Mouse (Mus musculus): ENCODE measurements at regions not wholly inside any gene's neighbourhood (a gene's known extent, or its start where the extent isn't known, plus 50 kb on each side); places are given as distances from the start of the nearest gene placed in this dataset.

- no peaks in the 10 kb centered on the region for H3K36me3 ChIP-seq (replicated peaks)
- no peaks in the 10 kb centered on the region for H3K27me3 ChIP-seq (ENCODE audit: insufficient read depth, low read length)
- ATAC-seq (ENCODE audit: extremely low read depth, insufficient number of reproducible peaks, low FRiP score, poor library complexity, severe bottlenecking) (no peak), DNase-seq (ENCODE audit: low spot score) (no peak)
- H3K4me1 ChIP-seq (ENCODE audit: insufficient read depth, low read depth, low read length): peaks cover 47% of the 10 kb centered on the region
- TF ChIP-seq CTCF (IDR thresholded peaks at IDR 0.05; ENCODE audit: low read depth, low read length) (no peak), POLR2AphosphoS5 (IDR thresholded peaks at IDR 0.05; ENCODE audit: insufficient replicate concordance, low read depth, low read length) (no peak), TAL1 (conservative IDR thresholded peaks at IDR 0.05; ENCODE audit: low read depth, low read length) (no peak), GATA1 (IDR thresholded peaks at IDR 0.05; ENCODE audit: borderline replicate concordance, low read length) (no peak), GATA2 (IDR thresholded peaks at IDR 0.05; ENCODE audit: borderline replicate concordance, low read depth, low read length) (no peak)
- H3K9me3 ChIP-seq (replicated peaks): no peaks in the 10 kb centered on the region
- H3K4me3 ChIP-seq (ENCODE audit: low read depth, low read length): no peak overlapping the region
Measured at GRCm38 (mm10) chr10:98745861-98746260, 168.3 kb upstream of the Atp2b1 start.

- Histone ChIP-seq H3K27me3 (ENCODE audit: insufficient read depth, low read length) (no peaks in the 10 kb centered on the region), H3K4me3 (ENCODE audit: low read depth, low read length) (no peak overlapping the region), H3K9me3 (replicated peaks) (no peaks in the 10 kb centered on the region), H3K36me3 (replicated peaks) (no peaks in the 10 kb centered on the region), H3K4me1 (ENCODE audit: insufficient read depth, low read depth, low read length) (peaks cover 30% of the 10 kb centered on the region)
- no peak for ATAC-seq (ENCODE audit: extremely low read depth, insufficient number of reproducible peaks, low FRiP score, poor library complexity, severe bottlenecking)
- DNase-seq (ENCODE audit: low spot score): no peak
- TF ChIP-seq POLR2AphosphoS5 (IDR thresholded peaks at IDR 0.05; ENCODE audit: insufficient replicate concordance, low read depth, low read length): no peak
- TF ChIP-seq GATA2 (IDR thresholded peaks at IDR 0.05; ENCODE audit: borderline replicate concordance, low read depth, low read length): no peak
- no peak for TF ChIP-seq CTCF (IDR thresholded peaks at IDR 0.05; ENCODE audit: low read depth, low read length)
- no peak for TF ChIP-seq TAL1 (conservative IDR thresholded peaks at IDR 0.05; ENCODE audit: low read depth, low read length)
- no peak for TF ChIP-seq GATA1 (IDR thresholded peaks at IDR 0.05; ENCODE audit: borderline replicate concordance, low read length)
Measured at GRCm38 (mm10) chr10:98748856-98749583, 165.2 kb upstream of the Atp2b1 start.

GRCm38 (mm10) chr10:98749584-98749947 lies 164.6 kb upstream of the Atp2b1 start:
- no peaks in the 10 kb centered on the region for H3K27me3 ChIP-seq (ENCODE audit: insufficient read depth, low read length)
- no peak for ATAC-seq (ENCODE audit: extremely low read depth, insufficient number of reproducible peaks, low FRiP score, poor library complexity, severe bottlenecking)

GRCm38 (mm10) chr10:98751376-98752058 lies 162.7 kb upstream of the Atp2b1 start:
- TF ChIP-seq TAL1 (conservative IDR thresholded peaks at IDR 0.05; ENCODE audit: low read depth, low read length) (no peak), CTCF (IDR thresholded peaks at IDR 0.05; ENCODE audit: low read depth, low read length) (no peak), POLR2AphosphoS5 (IDR thresholded peaks at IDR 0.05; ENCODE audit: insufficient replicate concordance, low read depth, low read length) (no peak), GATA2 (IDR thresholded peaks at IDR 0.05; ENCODE audit: borderline replicate concordance, low read depth, low read length) (no peak), GATA1 (IDR thresholded peaks at IDR 0.05; ENCODE audit: borderline replicate concordance, low read length) (no peak)
- no peak overlapping the region for H3K4me3 ChIP-seq (ENCODE audit: low read depth, low read length)

More at GRCm38 (mm10) chr10:98749584-98749947, 164.6 kb upstream of the Atp2b1 start:
- DNase-seq (ENCODE audit: low spot score): no peak
- Histone ChIP-seq H3K9me3 (replicated peaks) (no peaks in the 10 kb centered on the region), H3K36me3 (replicated peaks) (no peaks in the 10 kb centered on the region), H3K4me1 (ENCODE audit: insufficient read depth, low read depth, low read length) (peaks cover 27% of the 10 kb centered on the region), H3K4me3 (ENCODE audit: low read depth, low read length) (no peak overlapping the region)
- TF ChIP-seq GATA2 (IDR thresholded peaks at IDR 0.05; ENCODE audit: borderline replicate concordance, low read depth, low read length): no peak

GRCm38 (mm10) chr10:98761080-98761479 lies 153.1 kb upstream of the Atp2b1 start:
- Histone ChIP-seq H3K27me3 (ENCODE audit: insufficient read depth, low read length) (no peaks in the 10 kb centered on the region), H3K4me1 (ENCODE audit: insufficient read depth, low read depth, low read length) (no peaks in the 10 kb centered on the region), H3K9me3 (replicated peaks) (no peaks in the 10 kb centered on the region), H3K4me3 (ENCODE audit: low read depth, low read length) (no peak overlapping the region), H3K36me3 (replicated peaks) (no peaks in the 10 kb centered on the region)
- ATAC-seq (ENCODE audit: extremely low read depth, insufficient number of reproducible peaks, low FRiP score, poor library complexity, severe bottlenecking) (no peak), DNase-seq (ENCODE audit: low spot score) (no peak)
- TF ChIP-seq TAL1 (conservative IDR thresholded peaks at IDR 0.05; ENCODE audit: low read depth, low read length) (no peak), CTCF (IDR thresholded peaks at IDR 0.05; ENCODE audit: low read depth, low read length) (no peak), POLR2AphosphoS5 (IDR thresholded peaks at IDR 0.05; ENCODE audit: insufficient replicate concordance, low read depth, low read length) (no peak), GATA1 (IDR thresholded peaks at IDR 0.05; ENCODE audit: borderline replicate concordance, low read length) (no peak), GATA2 (IDR thresholded peaks at IDR 0.05; ENCODE audit: borderline replicate concordance, low read depth, low read length) (no peak)

More at GRCm38 (mm10) chr10:98751376-98752058, 162.7 kb upstream of the Atp2b1 start:
- Histone ChIP-seq H3K9me3 (replicated peaks) (no peaks in the 10 kb centered on the region), H3K4me1 (ENCODE audit: insufficient read depth, low read depth, low read length) (peaks cover 19% of the 10 kb centered on the region), H3K36me3 (replicated peaks) (no peaks in the 10 kb centered on the region), H3K27me3 (ENCODE audit: insufficient read depth, low read length) (no peaks in the 10 kb centered on the region)
- ATAC-seq (ENCODE audit: extremely low read depth, insufficient number of reproducible peaks, low FRiP score, poor library complexity, severe bottlenecking) (no peak), DNase-seq (ENCODE audit: low spot score) (no peak)

GRCm38 (mm10) chr10:98765786-98766419 lies 148.3 kb upstream of the Atp2b1 start:
- DNase-seq (ENCODE audit: low spot score): no peak
- no peaks in the 10 kb centered on the region for H3K36me3 ChIP-seq (replicated peaks)
- no peaks in the 10 kb centered on the region for H3K4me1 ChIP-seq (ENCODE audit: insufficient read depth, low read depth, low read length)
- H3K9me3 ChIP-seq (replicated peaks): no peaks in the 10 kb centered on the region
- no peak for ATAC-seq (ENCODE audit: extremely low read depth, insufficient number of reproducible peaks, low FRiP score, poor library complexity, severe bottlenecking)
- TF ChIP-seq POLR2AphosphoS5 (IDR thresholded peaks at IDR 0.05; ENCODE audit: insufficient replicate concordance, low read depth, low read length) (no peak), GATA1 (IDR thresholded peaks at IDR 0.05; ENCODE audit: borderline replicate concordance, low read length) (no peak), CTCF (IDR thresholded peaks at IDR 0.05; ENCODE audit: low read depth, low read length) (no peak), GATA2 (IDR thresholded peaks at IDR 0.05; ENCODE audit: borderline replicate concordance, low read depth, low read length) (no peak), TAL1 (conservative IDR thresholded peaks at IDR 0.05; ENCODE audit: low read depth, low read length) (no peak)
- no peaks in the 10 kb centered on the region for H3K27me3 ChIP-seq (ENCODE audit: insufficient read depth, low read length)
- H3K4me3 ChIP-seq (ENCODE audit: low read depth, low read length): no peak overlapping the region
